Mouse (Mus musculus) intestine, embryonic 14.5 days (tissue): ENCODE data around the gene Ovca2. TPM values are rescaled to one million over a fixed set of nuclear protein-coding genes. Genes with fewer than 3 reads are reported as not detected.

ENCODE experiments used
- ATAC-seq: fragments of 200-750 bp; cut with Nextera tagmentation; replicated peaks from 2 replicates; pipeline ENCODE4 v1.8.0; 2017; ENCODE audit warnings: low read depth, moderate number of reproducible peaks, moderate TSS enrichment, moderate library complexity; ENCODE audit not compliant: low FRiP score, low TSS enrichment
- DNase-seq: peaks from one replicate; pipeline ENCODE4 v3.0.0-alpha.2; 2018; ENCODE audit warnings: low spot score
- H3K27ac ChIP-seq: fragments of 300-500 bp; sonication (generic); 2 replicates; pipeline ENCODE4 v1.5.1; 2014; ENCODE audit warnings: low read depth, mild to moderate bottlenecking, control low read depth
- H3K27me3 ChIP-seq: fragments of 300-500 bp; sonication (generic); replicated peaks from 2 replicates; pipeline ENCODE4 v1.6.1; 2014; ENCODE audit warnings: low read length, control low read depth; ENCODE audit not compliant: control insufficient read depth, insufficient read depth
- H3K36me3 ChIP-seq: fragments of 300-500 bp; sonication (generic); 2 replicates; pipeline ENCODE4 v1.6.1; 2014; ENCODE audit warnings: low read length, control low read depth; ENCODE audit not compliant: control insufficient read depth, insufficient read depth
- H3K4me1 ChIP-seq: fragments of 300-500 bp; sonication (generic); replicated peaks from 2 replicates; pipeline ENCODE4 v1.6.1; 2014; ENCODE audit warnings: low read length, control low read depth, mixed read lengths; ENCODE audit not compliant: control insufficient read depth, insufficient read depth
- H3K4me2 ChIP-seq: fragments of 300-500 bp; sonication (generic); 2 replicates; pipeline ENCODE4 v1.6.1; 2014; ENCODE audit warnings: low read length
- H3K4me3 ChIP-seq: fragments of 300-500 bp; sonication (generic); 2 replicates; pipeline ENCODE4 v1.5.1; 2014; ENCODE audit warnings: low read depth, low read length, control low read depth, mixed read lengths
- H3K9ac ChIP-seq: fragments of 300-500 bp; sonication (generic); 2 replicates; pipeline ENCODE4 v1.6.1; 2014; ENCODE audit warnings: mild to moderate bottlenecking, low read length
- H3K9me3 ChIP-seq: fragments of 300-500 bp; sonication (generic); 2 replicates; pipeline ENCODE4 v1.6.1; 2016; ENCODE audit warnings: low read length, control low read depth; ENCODE audit not compliant: control insufficient read depth
- WGBS: fragments of 180-500 bp; shearing (Covaris S2); extraction: QIAGEN DNeasy Blood & Tissue Kit; methylation state at CpG from one replicate; pipeline ENCODE4 v1.1.7; 2014; 5-methylcytosine and 5-hydroxymethylcytosine counted together
- polyA plus RNA-seq: library from polyadenylated mRNA; unstranded; fragments of >200 nt; fragmentation: Nextera tagmentation; extraction: Ambion mirVana; gene quantifications from 2 replicates; pipeline ENCODE4 v1.2.1, GENCODE M21; 2014

The Ovca2 gene
- polyA plus RNA-seq, 1 experiment from 2014 or later = 29.9 TPM

GRCm38 (mm10) chr11:75212876-75213275 lies 34.2 kb upstream of the Ovca2 start:
- 51% methylated on average over 3 of the region's 3 CpGs for WGBS
- Histone ChIP-seq H3K4me3 (no peak overlapping the region), H3K9me3 (no peaks in the 10 kb centered on the region), H3K4me2 (no peak overlapping the region), H3K9ac (no peak overlapping the region), H3K36me3 (no peaks in the 10 kb centered on the region), H3K4me1 (peaks cover 21% of the 10 kb centered on the region), H3K27ac (no peak overlapping the region), H3K27me3 (no peaks in the 10 kb centered on the region)
- DNase-seq (no peak), ATAC-seq (no peak)

GRCm38 (mm10) chr11:75212031-75212667 lies 33.5 kb upstream of the Ovca2 start:
- H3K4me3 ChIP-seq = no peak overlapping the region
- peaks cover 21% of the 10 kb centered on the region for H3K4me1 ChIP-seq
- 50% methylated on average over 8 of the region's 8 CpGs for WGBS
- H3K9ac ChIP-seq = no peak overlapping the region
- H3K27ac ChIP-seq = peak overlapping the region; percentile 43; the same call in 1 of the 2 replicates
- ATAC-seq (no peak), DNase-seq (no peak)
- no peaks in the 10 kb centered on the region for H3K9me3 ChIP-seq
- H3K27me3 ChIP-seq = no peaks in the 10 kb centered on the region
- H3K36me3 ChIP-seq = no peaks in the 10 kb centered on the region
- H3K4me2 ChIP-seq = no peak overlapping the region

GRCm38 (mm10) chr11:75210755-75211154 lies 32.1 kb upstream of the Ovca2 start:
- no peak overlapping the region for H3K27ac ChIP-seq
- H3K27me3 ChIP-seq = no peaks in the 10 kb centered on the region
- H3K9ac ChIP-seq = no peak overlapping the region
- no peaks in the 10 kb centered on the region for H3K36me3 ChIP-seq
- no peak overlapping the region for H3K4me2 ChIP-seq
- ATAC-seq (no peak), DNase-seq (no peak)
- no peak overlapping the region for H3K4me3 ChIP-seq
- WGBS = 58% methylated on average over 6 of the region's 6 CpGs
- peaks cover 21% of the 10 kb centered on the region for H3K4me1 ChIP-seq
- H3K9me3 ChIP-seq = no peaks in the 10 kb centered on the region

GRCm38 (mm10) chr11:75210093-75210492 lies 31.5 kb upstream of the Ovca2 start:
- Histone ChIP-seq H3K4me2 (no peak overlapping the region), H3K9me3 (no peaks in the 10 kb centered on the region), H3K27me3 (no peaks in the 10 kb centered on the region), H3K36me3 (no peaks in the 10 kb centered on the region), H3K4me3 (no peak overlapping the region), H3K4me1 (peaks cover 21% of the 10 kb centered on the region), H3K9ac (no peak overlapping the region), H3K27ac (no peak overlapping the region)
- ATAC-seq (no peak), DNase-seq (no peak)
- WGBS = 75% methylated on average over 4 of the region's 4 CpGs

GRCm38 (mm10) chr11:75209363-75209762 lies 30.7 kb upstream of the Ovca2 start:
- Histone ChIP-seq H3K9ac (no peak overlapping the region), H3K27me3 (no peaks in the 10 kb centered on the region), H3K9me3 (no peaks in the 10 kb centered on the region), H3K4me2 (no peak overlapping the region), H3K36me3 (no peaks in the 10 kb centered on the region), H3K4me1 (peaks cover 21% of the 10 kb centered on the region), H3K27ac (no peak overlapping the region), H3K4me3 (no peak overlapping the region)
- no peak for DNase-seq
- WGBS = 72% methylated on average over 4 of the region's 4 CpGs
- ATAC-seq = no peak

GRCm38 (mm10) chr11:75206347-75206746 lies 27.7 kb upstream of the Ovca2 start:
- H3K9ac ChIP-seq = no peak overlapping the region
- no peak overlapping the region for H3K4me2 ChIP-seq
- H3K27ac ChIP-seq = no peak overlapping the region
- ATAC-seq = peak; percentile 38; the same call in 1 of the 2 replicates
- no peaks in the 10 kb centered on the region for H3K9me3 ChIP-seq
- H3K4me3 ChIP-seq = no peak overlapping the region
- no peaks in the 10 kb centered on the region for H3K27me3 ChIP-seq
- H3K4me1 ChIP-seq = peaks cover 11% of the 10 kb centered on the region; the same call in 1 of the 2 replicates
- 73% methylated on average over 4 of the region's 4 CpGs for WGBS
- H3K36me3 ChIP-seq = no peaks in the 10 kb centered on the region
- DNase-seq = peak; percentile 58

- H3K4me3 ChIP-seq = no peak overlapping the region
Measured at GRCm38 (mm10) chr11:75204472-75204871, 25.8 kb upstream of the Ovca2 start.

GRCm38 (mm10) chr11:75203926-75204325 lies 25.3 kb upstream of the Ovca2 start:
- Histone ChIP-seq H3K27ac (no peak overlapping the region), H3K9ac (no peak overlapping the region), H3K27me3 (no peaks in the 10 kb centered on the region), H3K36me3 (no peaks in the 10 kb centered on the region), H3K4me2 (no peak overlapping the region), H3K9me3 (no peaks in the 10 kb centered on the region), H3K4me3 (no peak overlapping the region), H3K4me1 (peaks cover 7% of the 10 kb centered on the region; the same call in 1 of the 2 replicates)
- WGBS = 80% methylated on average over 4 of the region's 4 CpGs
- DNase-seq = no peak
- no peak for ATAC-seq

More at GRCm38 (mm10) chr11:75204472-75204871, 25.8 kb upstream of the Ovca2 start:
- Histone ChIP-seq H3K9me3 (no peaks in the 10 kb centered on the region), H3K4me1 (peaks cover 7% of the 10 kb centered on the region; the same call in 1 of the 2 replicates), H3K9ac (no peak overlapping the region), H3K36me3 (no peaks in the 10 kb centered on the region), H3K27me3 (no peaks in the 10 kb centered on the region), H3K27ac (no peak overlapping the region), H3K4me2 (no peak overlapping the region)
- WGBS = 58% methylated on average over 9 of the region's 9 CpGs
- DNase-seq = no peak
- ATAC-seq = no peak

- no peak for ATAC-seq
- no peak overlapping the region for H3K9ac ChIP-seq
- no peak overlapping the region for H3K27ac ChIP-seq
Measured at GRCm38 (mm10) chr11:75201721-75202120, 23.1 kb upstream of the Ovca2 start.

More at GRCm38 (mm10) chr11:75201721-75202120, 23.1 kb upstream of the Ovca2 start:
- Histone ChIP-seq H3K36me3 (no peaks in the 10 kb centered on the region), H3K4me1 (0 out of 2 replicates have a peak, but pooled peaks cover 3% of the 10 kb centered on the region), H3K4me2 (no peak overlapping the region), H3K4me3 (no peak overlapping the region), H3K9me3 (no peaks in the 10 kb centered on the region), H3K27me3 (peaks cover 17% of the 10 kb centered on the region; the same call in 1 of the 2 replicates)
- 42% methylated on average over 8 of the region's 8 CpGs for WGBS
- no peak for DNase-seq
